Mouse (Mus musculus): ENCODE data around the gene 4930535I16Rik.
A peak's percentile ranks its signal among the peaks of the same experiment; 100 is the strongest.
"Not testable (repeated sequence)": the region's sequence is repeated elsewhere in the genome, so short reads cannot be mapped to it uniquely, and the experiment has no call there.

Gene 4930535I16Rik

DNA sequence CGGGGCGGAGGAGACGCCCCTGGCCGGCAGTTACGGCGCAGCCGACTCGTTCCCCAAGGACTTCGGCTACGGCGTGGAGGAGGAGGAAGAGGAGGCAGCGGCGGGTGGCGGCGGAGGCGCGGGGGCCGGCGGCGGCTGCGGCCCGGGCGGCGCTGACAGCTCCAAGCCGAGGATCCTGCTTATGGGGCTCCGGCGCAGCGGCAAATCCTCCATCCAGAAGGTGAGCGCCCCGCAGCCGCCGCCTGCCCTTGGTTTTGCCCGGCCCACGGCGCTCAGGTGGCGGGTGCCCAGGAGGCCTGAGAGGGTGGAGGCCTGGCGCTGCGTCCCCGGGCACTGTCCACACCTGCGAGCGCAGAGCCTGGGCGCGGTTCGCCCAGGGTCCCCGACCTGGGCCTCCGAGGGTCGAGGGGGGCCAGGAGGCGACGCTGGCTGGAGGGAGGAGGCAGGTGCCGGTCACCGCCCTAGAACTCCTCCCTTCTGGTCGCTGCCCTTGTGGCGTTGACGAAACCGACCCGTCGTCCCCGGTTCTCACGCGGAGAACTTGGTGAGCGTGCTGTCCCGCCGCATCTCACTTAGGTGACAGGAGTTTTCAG, at the start of gene 4930535I16Rik:
TSS of gene 4930535I16Rik (minus strand) at position 475 of the 593 bp plus-strand sequence.
- no peak for DNase-seq

DNA sequence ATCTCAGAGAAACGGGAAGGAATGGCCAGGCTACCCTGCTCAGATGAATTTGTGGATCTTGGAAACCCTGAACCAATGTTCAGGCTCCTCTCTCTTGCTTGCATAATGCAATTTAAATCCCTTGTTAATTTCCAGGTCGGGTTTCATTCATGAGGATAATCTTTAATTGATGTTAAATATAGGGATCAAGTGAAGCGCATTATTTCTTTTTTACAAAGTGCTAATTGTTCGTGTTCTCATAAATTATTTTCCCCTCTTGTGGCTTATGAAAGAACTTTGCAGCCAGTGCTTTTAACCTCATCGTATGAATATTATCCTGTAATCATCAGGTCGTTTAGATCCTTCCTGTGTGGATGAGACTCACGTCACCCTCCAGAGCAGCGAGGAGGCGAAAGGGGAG, 44.9 kb upstream of the 4930535I16Rik start:
- DNase-seq: no peak

- DNase-seq: no peak
Measured at GRCm38 (mm10) chr4:123960955-123961354, 43.1 kb upstream of the 4930535I16Rik start.

DNA sequence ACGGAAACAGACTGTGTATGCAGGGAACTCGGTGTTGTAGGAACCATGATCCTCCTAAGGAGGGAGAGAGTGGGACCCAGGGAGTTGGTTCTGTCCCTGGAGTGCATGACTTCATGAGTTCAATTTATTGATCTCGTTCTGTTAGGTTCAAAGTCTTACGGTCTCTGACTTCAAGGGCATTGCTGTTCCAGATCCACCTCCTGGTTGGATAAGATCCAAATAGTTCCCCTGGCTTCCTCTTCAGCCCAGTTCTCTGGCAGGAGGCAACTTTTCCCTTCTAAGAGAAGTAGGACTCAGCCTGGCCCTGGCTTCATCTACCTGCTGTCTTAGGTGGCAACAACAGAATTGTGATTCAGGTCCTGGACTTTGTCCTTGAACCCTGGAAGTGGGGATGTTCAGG, 40.1 kb upstream of the 4930535I16Rik start:
- DNase-seq: no peak

GRCm38 (mm10) chr4:123957492-123957808, 39.6 kb upstream of the 4930535I16Rik start:
- no peak for DNase-seq

GRCm38 (mm10) chr4:123956703-123957491, 39.1 kb upstream of the 4930535I16Rik start:
- peak; percentile 55 for DNase-seq

DNA sequence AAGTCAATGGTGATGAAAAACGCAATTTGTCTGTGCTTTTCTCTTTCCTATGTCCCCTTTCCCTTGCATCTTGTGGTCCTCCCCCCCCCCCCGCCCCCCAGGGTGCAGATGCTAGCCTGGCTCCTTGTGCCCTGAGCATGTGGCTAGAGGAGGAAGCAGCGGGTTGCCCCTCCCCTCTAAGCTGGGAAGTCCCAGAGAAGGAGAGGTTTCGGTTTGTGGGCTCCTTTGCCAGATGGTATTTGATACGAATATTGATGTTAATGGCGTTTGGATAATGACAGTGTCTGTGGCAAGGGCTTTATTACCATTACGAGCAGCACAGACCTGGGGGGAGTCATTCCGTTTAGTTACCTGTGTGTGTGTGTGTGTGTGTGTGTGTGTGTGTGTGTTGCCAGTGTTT, 34.2 kb upstream of the 4930535I16Rik start:
- DNase-seq: no peak

GRCm38 (mm10) chr4:123949649-123950048, 31.8 kb upstream of the 4930535I16Rik start:
- no peak for DNase-seq

DNA sequence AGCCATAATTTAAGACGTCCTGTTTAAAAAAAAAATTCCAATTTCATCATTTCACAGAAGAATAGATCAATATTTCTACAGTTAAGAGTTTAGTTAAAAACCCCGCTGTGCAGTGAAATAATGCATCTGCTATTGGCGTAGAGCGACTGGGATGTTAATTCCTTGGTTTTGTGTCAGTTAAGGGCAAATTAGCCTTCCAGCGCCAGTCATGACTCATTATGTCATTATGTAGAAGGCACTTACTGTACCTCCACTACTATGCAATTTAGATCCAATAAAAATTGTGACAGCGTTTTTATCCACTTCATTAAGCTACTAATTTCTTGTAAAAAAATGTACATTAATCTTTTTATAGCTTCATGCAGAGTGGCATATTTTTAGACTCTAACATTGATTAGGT, 31.1 kb upstream of the 4930535I16Rik start:
- no peak for DNase-seq

DNA sequence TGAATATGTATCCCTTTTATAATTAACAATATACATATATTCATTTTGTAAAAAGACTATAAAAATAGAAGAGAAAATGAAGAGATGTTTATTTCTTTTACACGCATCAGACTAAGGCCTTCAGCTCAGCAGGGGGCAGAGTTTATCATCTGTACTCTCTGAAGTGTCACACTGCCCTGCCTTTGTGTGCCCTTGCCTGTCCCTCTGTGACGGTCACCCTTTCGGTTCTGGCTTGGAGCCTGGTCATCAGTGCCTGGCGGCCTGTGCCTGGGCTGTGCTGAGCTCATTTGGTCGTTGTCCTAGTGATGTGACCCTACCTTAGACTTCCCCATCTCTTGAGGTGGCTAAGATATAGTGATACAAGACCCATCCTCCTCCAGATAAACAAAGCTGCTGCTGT, 29.3 kb upstream of the 4930535I16Rik start:
- no peak for DNase-seq

DNA sequence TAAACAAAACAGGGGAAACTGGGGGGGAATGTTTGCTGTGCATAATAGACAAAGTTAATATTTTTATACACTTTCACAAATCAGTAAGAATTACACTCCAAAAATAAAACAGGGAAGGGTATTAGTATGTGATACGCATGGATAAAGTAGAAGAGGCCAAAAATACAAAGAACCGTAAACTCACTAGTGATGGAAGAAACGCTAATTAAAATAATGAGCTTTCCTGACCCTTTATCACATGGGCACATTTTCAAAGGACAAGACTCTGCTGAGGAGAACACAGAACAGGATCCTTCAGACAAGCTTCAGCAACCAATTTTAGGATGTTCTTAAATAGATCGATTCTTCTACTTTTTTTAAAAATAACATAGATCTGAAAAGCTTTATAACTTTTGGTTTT, 28.9 kb upstream of the 4930535I16Rik start:
- DNase-seq: no peak

GRCm38 (mm10) chr4:123940878-123941277, 23.1 kb upstream of the 4930535I16Rik start:
- DNase-seq: not testable (repeated sequence)

DNA sequence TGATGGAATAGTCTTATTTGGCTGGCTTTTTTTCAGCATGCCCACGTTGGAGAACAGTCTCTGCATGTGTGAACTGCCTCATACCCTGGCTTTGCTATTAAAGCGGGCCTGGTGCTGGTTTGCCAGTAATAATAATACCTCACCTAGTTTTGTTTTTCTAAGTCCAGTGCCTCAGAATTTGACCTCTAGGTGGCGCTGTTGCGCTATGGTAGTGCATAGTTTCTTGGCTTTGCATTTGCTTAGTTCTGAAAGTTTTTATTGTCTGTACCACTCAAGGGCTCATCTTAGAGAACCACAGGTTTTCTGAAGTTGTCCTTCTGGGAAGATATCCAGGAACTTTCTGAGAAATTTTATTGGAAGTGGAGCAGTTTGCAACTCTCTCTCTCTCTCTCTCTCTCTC, 22.0 kb upstream of the 4930535I16Rik start:
- DNase-seq: peak; percentile 67

- no peak for DNase-seq
Measured at GRCm38 (mm10) chr4:123936059-123936458, 18.2 kb upstream of the 4930535I16Rik start.

DNA sequence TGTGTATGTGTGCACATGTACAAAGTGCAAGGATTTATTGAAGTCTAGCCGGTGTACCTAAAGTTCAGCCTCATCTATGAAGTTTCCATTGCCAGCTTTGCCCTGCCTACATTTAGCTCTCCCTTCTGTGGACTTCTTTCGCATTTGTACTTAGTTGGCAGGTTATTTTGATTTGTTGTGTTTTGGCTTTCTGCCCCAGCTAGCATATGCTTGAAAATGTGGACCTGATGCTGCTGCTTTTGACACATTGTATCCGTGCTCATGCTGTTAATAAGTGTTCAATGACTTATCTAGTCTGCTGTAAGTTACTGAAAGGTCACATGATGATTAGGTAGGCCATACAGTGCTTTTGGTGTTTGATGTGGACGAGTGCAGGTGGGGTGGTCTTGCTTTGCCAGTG, 16.5 kb upstream of the 4930535I16Rik start:
- DNase-seq: no peak

DNA sequence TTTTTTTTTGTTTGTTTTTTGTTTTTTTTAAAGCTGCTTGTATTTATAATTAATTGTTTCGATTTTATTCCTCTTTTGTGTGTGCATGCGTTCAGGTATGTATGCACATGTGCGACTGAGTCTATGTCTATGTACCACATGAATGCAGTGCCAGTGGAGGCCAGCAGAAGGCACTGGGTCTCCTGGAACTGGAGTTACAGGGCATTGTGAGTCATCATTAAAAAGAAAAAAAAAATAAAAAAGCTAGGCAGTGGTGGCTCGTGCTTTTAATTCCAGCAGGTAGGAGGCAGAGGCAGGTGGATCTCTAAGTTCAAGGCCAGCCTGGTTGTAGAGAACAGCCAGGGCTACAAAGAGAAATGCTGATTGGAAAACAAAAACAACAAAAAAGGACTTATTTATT, 12.2 kb upstream of the 4930535I16Rik start:
- no peak for DNase-seq

DNA sequence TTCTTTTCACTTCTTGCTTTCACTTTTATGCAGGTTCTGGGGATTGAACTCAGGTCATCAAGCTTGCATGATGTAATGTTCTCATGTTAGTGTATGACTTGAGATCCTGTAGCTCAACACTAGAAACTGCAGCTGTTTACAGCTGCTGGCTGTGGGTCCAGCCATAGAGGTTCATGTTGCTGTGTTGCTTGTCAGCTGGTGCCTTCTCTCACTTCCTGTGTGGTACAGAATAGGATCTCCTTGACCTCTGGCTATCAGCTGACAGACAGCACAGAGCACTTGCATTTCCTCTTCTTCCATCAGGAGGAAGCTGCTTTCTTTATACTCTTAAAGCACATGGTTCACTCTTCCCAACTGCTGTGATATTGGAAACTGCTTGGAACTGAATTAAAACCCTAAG, 10.1 kb upstream of the 4930535I16Rik start:
- no peak for DNase-seq

- DNase-seq: no peak
Measured at GRCm38 (mm10) chr4:123921055-123921565, 3.3 kb upstream of the 4930535I16Rik start.

- DNase-seq: no peak
Measured at GRCm38 (mm10) chr4:123918851-123919250, 1.0 kb upstream of the 4930535I16Rik start.

GRCm38 (mm10) chr4:123916748-123917547, 874 bp downstream of the 4930535I16Rik start, which contains the start of gene Rragc:
Gene Rragc, plus strand, starts transcription at chr4:123917446.
- peak; percentile 100 for DNase-seq

GRCm38 (mm10) chr4:123912431-123912830, 5.4 kb downstream of the 4930535I16Rik start:
- DNase-seq: no peak

DNA sequence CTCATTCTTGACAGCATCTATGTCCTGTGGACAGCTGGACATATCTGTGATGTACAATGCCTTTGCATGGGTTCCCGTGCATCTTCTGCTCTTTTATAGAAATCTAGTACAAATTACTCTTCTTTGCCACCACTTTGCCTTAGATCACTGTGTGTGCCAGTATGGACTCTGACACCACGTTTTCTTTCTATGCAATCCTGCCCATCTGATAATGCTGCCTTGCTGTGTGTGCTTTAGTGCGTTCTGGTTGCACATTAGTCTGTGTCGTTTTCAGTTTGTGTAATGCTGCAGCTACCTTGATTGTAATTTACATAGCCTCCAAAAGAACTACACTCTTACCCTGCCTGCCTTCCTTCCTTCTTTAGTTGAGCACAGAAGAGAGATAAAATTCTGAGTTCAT, 6.3 kb downstream of the 4930535I16Rik start:
- DNase-seq: no peak

DNA sequence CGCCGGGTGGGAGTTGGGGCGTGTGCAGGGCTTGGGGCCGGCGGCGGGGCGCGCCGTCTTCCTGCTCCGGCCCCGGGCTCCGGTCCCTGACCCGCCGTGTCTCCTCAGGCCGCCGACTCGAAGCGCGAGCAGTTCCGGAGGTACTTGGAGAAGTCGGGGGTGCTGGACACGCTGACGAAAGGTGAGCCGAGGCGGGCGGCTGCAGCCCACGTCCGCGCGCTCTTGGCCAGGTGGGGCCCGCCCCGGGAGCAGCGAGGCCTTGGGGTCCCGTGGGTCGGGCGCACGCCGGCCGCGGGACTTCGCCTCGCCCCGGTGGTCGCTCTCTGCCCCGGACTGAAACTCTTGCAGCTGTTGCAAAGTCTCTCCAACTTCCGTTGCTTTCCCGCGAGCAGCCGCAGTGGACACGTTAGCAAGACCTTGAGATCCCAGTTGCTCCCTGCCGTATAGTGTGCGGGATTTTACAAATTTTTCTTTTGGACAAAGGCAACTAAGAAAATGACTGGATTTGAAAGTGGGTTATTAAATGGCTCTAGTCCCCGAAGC, 12.6 kb downstream of the 4930535I16Rik start:
- DNase-seq: no peak
